7 mouse cellular contexts compared by ENCODE assay signal in the genomic region with DNA sequence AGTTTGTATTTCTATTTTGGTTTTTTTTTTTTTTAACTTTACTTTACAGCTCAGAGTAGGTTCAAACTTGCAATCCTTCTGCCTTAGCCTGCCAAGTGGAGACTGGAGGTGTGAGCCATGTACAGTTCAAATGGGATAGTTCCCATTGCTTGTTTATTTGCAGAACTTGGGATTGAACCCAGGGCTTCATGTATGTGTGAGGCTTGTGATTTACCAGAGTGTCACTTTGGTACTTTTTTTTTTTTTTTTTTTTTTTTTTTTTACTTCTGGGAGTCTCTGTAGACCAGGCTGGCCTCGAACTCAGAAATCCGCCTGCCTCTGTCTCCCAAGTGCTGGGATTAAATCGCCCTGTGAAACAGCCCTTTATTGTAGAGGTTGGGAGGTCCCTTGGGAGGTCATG. TPM values are rescaled to one million over a fixed set of nuclear protein-coding genes. Genes with fewer than 3 reads are reported as not detected.
A peak's percentile ranks its signal among the peaks of the same experiment; 100 is the strongest.
DNase-seq lines count a peak whose midpoint lies in the region; ATAC-seq and TF ChIP-seq lines count a peak whose summit lies in the region.

No protein-coding gene starts in this region.

- TF ChIP-seq EP300 in liver, embryonic 14.5 days (IDR thresholded peaks at IDR 0.05; ENCODE audit: low read depth): no peak

- H3K27me3 ChIP-seq in kidney, embryonic 15.5 days: no peaks in the 10 kb centered on the region
- no peaks in the 10 kb centered on the region for H3K27me3 ChIP-seq in G1E (ENCODE audit: insufficient read depth, low read length)
- no peaks in the 10 kb centered on the region for H3K27me3 ChIP-seq in embryonic facial prominence, embryonic 14.5 days (replicated peaks; ENCODE audit: control insufficient read depth, insufficient read depth, low read length)
- H3K27me3 ChIP-seq in liver, embryonic 14.5 days (ENCODE audit: control insufficient read depth, insufficient read depth, low read length): no peaks in the 10 kb centered on the region

- no peak for ATAC-seq in kidney, embryonic 15.5 days (replicated peaks; ENCODE audit: low FRiP score)
- no peak for ATAC-seq in G1E (ENCODE audit: extremely low read depth, insufficient number of reproducible peaks, low FRiP score, poor library complexity, severe bottlenecking)
- ATAC-seq in embryonic facial prominence, embryonic 14.5 days (ENCODE audit: low read depth): no peak
- no peak for ATAC-seq in liver, embryonic 14.5 days (ENCODE audit: insufficient read depth)
- no peak for ATAC-seq in inflammation-experienced regulatory T-cells, adult 6 months

- WGBS in kidney, embryonic 15.5 days: 81% methylated on average over 3 of the region's 3 CpGs
- WGBS in embryonic facial prominence, embryonic 14.5 days: 65% methylated on average over 3 of the region's 3 CpGs
- WGBS in liver, embryonic 14.5 days (ENCODE audit: insufficient replicate concordance): 62% methylated on average over 3 of the region's 3 CpGs

- peak overlapping the region; percentile 74 for H3K4me2 ChIP-seq in kidney, embryonic 15.5 days
- peak overlapping the region; percentile 85; the same call in 1 of the 2 replicates for H3K4me2 ChIP-seq in embryonic facial prominence, embryonic 14.5 days (ENCODE audit: low read depth, low read length)
- H3K4me2 ChIP-seq in liver, embryonic 14.5 days (ENCODE audit: low read depth): peak overlapping the region; percentile 70

- H3K4me1 ChIP-seq in kidney, embryonic 15.5 days: peaks cover 45% of the 10 kb centered on the region
- peaks cover 60% of the 10 kb centered on the region for H3K4me1 ChIP-seq in G1E (ENCODE audit: insufficient read depth, low read depth, low read length)
- H3K4me1 ChIP-seq in embryonic facial prominence, embryonic 14.5 days (ENCODE audit: control insufficient read depth, insufficient read depth, low read length): peaks cover 23% of the 10 kb centered on the region
- H3K4me1 ChIP-seq in liver, embryonic 14.5 days (replicated peaks; ENCODE audit: control insufficient read depth in 2 of 2, insufficient read depth in 2 of 2, low read length in 1 of 2): peaks cover 41 to 51% of the 10 kb centered on the region in 2 experiments

- H3K36me3 ChIP-seq in kidney, embryonic 15.5 days: peaks cover 22% of the 10 kb centered on the region
- peaks cover 47% of the 10 kb centered on the region for H3K36me3 ChIP-seq in G1E (replicated peaks)
- peaks cover 23% of the 10 kb centered on the region for H3K36me3 ChIP-seq in embryonic facial prominence, embryonic 14.5 days (ENCODE audit: control insufficient read depth, insufficient read depth, low read length)
- peaks cover 29% of the 10 kb centered on the region for H3K36me3 ChIP-seq in liver, embryonic 14.5 days (replicated peaks; ENCODE audit: control insufficient read depth, insufficient read depth, low read depth)

- peak overlapping the region; percentile 88 for H3K27ac ChIP-seq in kidney, embryonic 15.5 days
- H3K27ac ChIP-seq in embryonic facial prominence, embryonic 14.5 days (replicated peaks; ENCODE audit: low read depth, low read length): no peak overlapping the region
- H3K27ac ChIP-seq in liver, embryonic 14.5 days: peak overlapping the region; percentile 94

- no peak for DNase-seq in kidney, adult 9 months
- DNase-seq in G1E (ENCODE audit: low spot score): no peak
- DNase-seq in embryonic facial prominence, embryonic 14.5 days (ENCODE audit: low spot score): no peak
- DNase-seq in liver, embryonic 14.5 days (ENCODE audit: low read depth in 3 of 3, low spot score in 3 of 3): no peak
- DNase-seq in natural killer cell, adult 2 months (ENCODE audit: low spot score in 2 of 2): no peak

- H3K9ac ChIP-seq in kidney, embryonic 15.5 days: 0 out of 2 replicates have a peak overlapping the region, but pooled peaks have one; percentile 94
- H3K9ac ChIP-seq in embryonic facial prominence, embryonic 14.5 days (ENCODE audit: low read depth, low read length): peak overlapping the region; percentile 71; the same call in 1 of the 2 replicates
- H3K9ac ChIP-seq in liver, embryonic 14.5 days (replicated peaks): peak overlapping the region; percentile 80

- H3K9me3 ChIP-seq in kidney, embryonic 15.5 days (replicated peaks): no peaks in the 10 kb centered on the region
- 0 out of 2 replicates have a peak, but pooled peaks cover 2% of the 10 kb centered on the region for H3K9me3 ChIP-seq in G1E (replicated peaks)
- H3K9me3 ChIP-seq in embryonic facial prominence, embryonic 14.5 days (ENCODE audit: control insufficient read depth, low read length): no peaks in the 10 kb centered on the region
- no peaks in the 10 kb centered on the region for H3K9me3 ChIP-seq in liver, embryonic 14.5 days (ENCODE audit: control insufficient read depth, low read length)

- H3K4me3 ChIP-seq in kidney, embryonic 15.5 days (replicated peaks): peak overlapping the region; percentile 93; the same call in 1 of the 2 replicates
- H3K4me3 ChIP-seq in G1E (ENCODE audit: low read depth, low read length): peak overlapping the region; percentile 79; the same call in 1 of the 2 replicates
- no peak overlapping the region for H3K4me3 ChIP-seq in embryonic facial prominence, embryonic 14.5 days (ENCODE audit: low read depth, low read length)
- H3K4me3 ChIP-seq in liver, embryonic 14.5 days (ENCODE audit: insufficient read depth in 1 of 2, low read depth in 2 of 2, low read length in 2 of 2): peak overlapping the region; percentile 78 to 79

- no peak for TF ChIP-seq CTCF in G1E (IDR thresholded peaks at IDR 0.05; ENCODE audit: low read depth, low read length)
- no peak for TF ChIP-seq CTCF in liver, embryonic 14.5 days (IDR thresholded peaks at IDR 0.05; ENCODE audit: low read depth)

RNA-seq across cellular contexts. Expression of gene Kmt5a, which starts 4.5 kb away (rescaled TPM):
- 45.5 and 49.9 TPM in 2 replicates for polyA plus RNA-seq in kidney, embryonic 15.5 days (2015; fragmentation: Nextera tagmentation; extraction: Ambion mirVana)
- total RNA-seq in G1E (2014; fragmentation: Nextera tagmentation): 504 and 585 TPM in 2 replicates
- 85.1 and 91.8 TPM in 2 replicates for total RNA-seq in G1E (2017)
- polyA plus RNA-seq in G1E (2012): 293 and 320 TPM in 2 replicates
- polyA plus RNA-seq in embryonic facial prominence, embryonic 14.5 days (2014; fragmentation: Nextera tagmentation; extraction: Ambion mirVana): 50.3 and 57.5 TPM in 2 replicates
- 47.6 and 58.6 TPM in 2 replicates for polyA plus RNA-seq in liver, embryonic 14.5 days (2012; rRNA removed)
- 51.8 and 68.8 TPM in 2 replicates for polyA plus RNA-seq in liver, embryonic 14.5 days (2014; fragmentation: Nextera tagmentation; extraction: Ambion mirVana)
- polyA plus RNA-seq in inflammation-experienced regulatory T-cells, adult 6 months (2017; shearing (Covaris generic)): 10 to 100 TPM; 19.3 to 33.6 (median 23.2) TPM

RNA-seq across cellular contexts. Expression of gene Sbno1, which starts 18.4 kb away (rescaled TPM):
- 90.0 and 96.2 TPM in 2 replicates for polyA plus RNA-seq in kidney, embryonic 15.5 days (2015; fragmentation: Nextera tagmentation; extraction: Ambion mirVana)
- 260 and 302 TPM in 2 replicates for total RNA-seq in G1E (2014; fragmentation: Nextera tagmentation)
- total RNA-seq in G1E (2017): 181 and 221 TPM in 2 replicates
- polyA plus RNA-seq in G1E (2012): 23.1 and 29.5 TPM in 2 replicates
- 62.7 and 66.5 TPM in 2 replicates for polyA plus RNA-seq in embryonic facial prominence, embryonic 14.5 days (2014; fragmentation: Nextera tagmentation; extraction: Ambion mirVana)
- polyA plus RNA-seq in liver, embryonic 14.5 days (2012; rRNA removed): 9.0 and 12.6 TPM in 2 replicates
- polyA plus RNA-seq in liver, embryonic 14.5 days (2014; fragmentation: Nextera tagmentation; extraction: Ambion mirVana): 34.2 and 35.1 TPM in 2 replicates
- 100 to 1,000 TPM; 127 to 199 (median 163) TPM for polyA plus RNA-seq in inflammation-experienced regulatory T-cells, adult 6 months (2017; shearing (Covaris generic))

RNA-seq across cellular contexts. Expression of gene Rilpl2, which starts 34.0 kb away (rescaled TPM):
- 29.6 and 32.8 TPM in 2 replicates for polyA plus RNA-seq in kidney, embryonic 15.5 days (2015; fragmentation: Nextera tagmentation; extraction: Ambion mirVana)
- total RNA-seq in G1E (2014; fragmentation: Nextera tagmentation) (7.8 and 10.5 TPM in 2 replicates), G1E (2017) (17.3 and 21.4 TPM in 2 replicates)
- polyA plus RNA-seq in G1E (2012): 28.3 and 30.3 TPM in 2 replicates
- 33.6 and 34.8 TPM in 2 replicates for polyA plus RNA-seq in embryonic facial prominence, embryonic 14.5 days (2014; fragmentation: Nextera tagmentation; extraction: Ambion mirVana)
- polyA plus RNA-seq in liver, embryonic 14.5 days (2012; rRNA removed): 5.9 and 8.1 TPM in 2 replicates
- polyA plus RNA-seq in liver, embryonic 14.5 days (2014; fragmentation: Nextera tagmentation; extraction: Ambion mirVana): 7.8 and 9.6 TPM in 2 replicates
- 10 to 100 TPM; 56.2 to 88.3 (median 67.1) TPM for polyA plus RNA-seq in inflammation-experienced regulatory T-cells, adult 6 months (2017; shearing (Covaris generic))

RNA-seq across cellular contexts. Expression of gene Snrnp35, which starts 38.7 kb away (rescaled TPM):
- 26.7 and 27.4 TPM in 2 replicates for polyA plus RNA-seq in kidney, embryonic 15.5 days (2015; fragmentation: Nextera tagmentation; extraction: Ambion mirVana)
- total RNA-seq in G1E (2014; fragmentation: Nextera tagmentation) (8.1 and 10.2 TPM in 2 replicates), G1E (2017) (9.8 and 10.1 TPM in 2 replicates)
- polyA plus RNA-seq in G1E (2012): 24.4 and 26.6 TPM in 2 replicates
- polyA plus RNA-seq in embryonic facial prominence, embryonic 14.5 days (2014; fragmentation: Nextera tagmentation; extraction: Ambion mirVana): 11.0 and 11.4 TPM in 2 replicates
- polyA plus RNA-seq in liver, embryonic 14.5 days (2012; rRNA removed): 3.0 and 7.4 TPM in 2 replicates
- polyA plus RNA-seq in liver, embryonic 14.5 days (2014; fragmentation: Nextera tagmentation; extraction: Ambion mirVana): 4.5 and 5.8 TPM in 2 replicates
- 10 to 100 TPM in 1 of 3 experiments, 1 to 10 TPM in 2; 6.5 to 12.1 (median 9.7) TPM for polyA plus RNA-seq in inflammation-experienced regulatory T-cells, adult 6 months (2017; shearing (Covaris generic))
